Mouse (Mus musculus) erythroblast, embryonic 14.5 days (primary cell): Measurements from ENCODE around the gene Prpf38b. TPM values are rescaled to one million over a fixed set of nuclear protein-coding genes. Genes with fewer than 3 reads are reported as not detected.

Experiments
- H3K27me3 ChIP-seq: 2 replicates; pipeline ENCODE4 v1.6.1; 2012; ENCODE audit warnings: inconsistent platforms; ENCODE audit not compliant: control insufficient read depth
- H3K36me3 ChIP-seq: 2 replicates; pipeline ENCODE4 v1.6.1; 2012; ENCODE audit warnings: mild to moderate bottlenecking, inconsistent platforms; ENCODE audit not compliant: control insufficient read depth
- H3K4me1 ChIP-seq: 2 replicates; pipeline ENCODE4 v1.6.1; 2012; ENCODE audit warnings: inconsistent platforms; ENCODE audit not compliant: control insufficient read depth
- H3K4me3 ChIP-seq: replicated peaks from 2 replicates; pipeline ENCODE3; 2012; ENCODE audit warnings: moderate library complexity, mild to moderate bottlenecking, inconsistent platforms
- H3K9me3 ChIP-seq: 2 replicates; pipeline ENCODE4 v1.6.1; 2012; ENCODE audit warnings: low read length, inconsistent platforms, mixed read lengths; ENCODE audit not compliant: control insufficient read depth
- GATA1 ChIP-seq: IDR thresholded peaks from 2 replicates; pipeline ENCODE4 v1.6.1; 2012; ENCODE audit warnings: low read length, inconsistent platforms, mixed read lengths
- TAL1 ChIP-seq: IDR thresholded peaks from 3 replicates; pipeline ENCODE4 v1.6.1; 2012; ENCODE audit warnings: low read length, inconsistent platforms, mixed read lengths
- polyA plus RNA-seq: library from polyadenylated mRNA; stranded (reverse); fragments of >175 nt; gene quantifications from 2 replicates; pipeline ENCODE4 v1.2.3, GENCODE M21; 2012

Prpf38b gene
- polyA plus RNA-seq, 1 experiment: 6.8 TPM

- Histone ChIP-seq H3K4me1 (no peaks in the 10 kb centered on the region), H3K4me3 (no peak overlapping the region), H3K9me3 (no peaks in the 10 kb centered on the region), H3K27me3 (no peaks in the 10 kb centered on the region), H3K36me3 (no peaks in the 10 kb centered on the region)
- TF ChIP-seq TAL1 (no peak), GATA1 (no peak)
These were observed 54.4 kb downstream of the Prpf38b start for GRCm38 (mm10) chr3:108857124-108857470.

DNA sequence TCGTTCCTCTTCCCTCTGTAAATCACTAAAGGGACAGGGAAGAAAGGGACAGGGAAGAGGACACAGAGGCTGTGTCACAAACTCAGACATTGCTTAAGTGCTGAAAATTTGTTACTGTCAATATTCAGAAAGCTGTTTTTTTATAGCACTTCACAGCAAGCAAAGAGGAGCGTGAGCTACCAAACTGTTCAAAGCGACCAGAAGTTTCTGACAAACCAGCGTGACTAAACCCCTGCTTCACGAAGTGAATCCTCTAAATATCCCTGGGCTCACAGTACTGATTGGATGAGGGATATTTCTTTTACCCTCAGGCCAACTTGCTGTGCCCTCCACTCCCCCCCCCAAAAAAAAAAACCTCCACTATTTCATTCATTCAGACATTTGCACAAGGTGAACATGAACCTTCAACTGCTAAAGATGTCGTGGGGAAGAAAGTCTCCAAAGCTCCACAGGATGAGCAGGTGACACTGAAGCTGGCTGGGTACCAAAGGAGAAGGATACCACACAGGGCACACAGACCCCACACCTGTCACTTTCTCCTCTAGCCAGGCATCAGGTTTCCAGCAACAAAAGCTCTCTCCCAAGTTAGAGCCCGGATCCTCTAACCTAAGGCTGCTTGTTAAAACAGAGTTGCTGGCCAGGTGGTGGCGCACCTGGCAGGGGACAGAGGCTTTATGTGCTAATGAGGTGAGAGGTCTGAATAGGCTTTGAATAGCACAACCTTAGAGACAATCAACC is 55.0 kb downstream of the Prpf38b start:
- H3K27me3 ChIP-seq: no peaks in the 10 kb centered on the region
- no peaks in the 10 kb centered on the region for H3K9me3 ChIP-seq
- no peaks in the 10 kb centered on the region for H3K36me3 ChIP-seq
- H3K4me3 ChIP-seq: no peak overlapping the region
- no peaks in the 10 kb centered on the region for H3K4me1 ChIP-seq
- TF ChIP-seq GATA1: no peak
- TF ChIP-seq TAL1: no peak

DNA sequence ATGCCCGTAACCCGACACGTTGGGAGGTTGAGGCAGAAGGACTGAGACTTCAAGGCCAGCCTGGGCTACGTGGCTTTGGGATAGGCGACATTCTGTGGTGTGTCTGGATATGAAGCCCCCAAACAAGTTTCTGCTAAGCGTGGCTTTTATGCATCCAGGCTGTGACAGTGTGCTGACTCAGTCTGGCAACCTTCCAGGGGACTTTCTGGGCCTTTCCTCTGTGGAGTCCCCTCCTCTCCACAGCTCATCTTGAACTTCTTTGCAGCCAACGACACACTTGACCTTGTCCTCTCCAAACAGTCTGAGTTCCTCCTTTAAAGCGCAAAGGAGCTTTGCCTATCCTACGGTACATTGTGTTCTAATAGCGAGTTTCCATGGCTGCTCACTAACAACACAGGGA is 55.7 kb downstream of the Prpf38b start:
- Histone ChIP-seq H3K27me3 (no peaks in the 10 kb centered on the region), H3K36me3 (no peaks in the 10 kb centered on the region), H3K4me3 (no peak overlapping the region), H3K9me3 (no peaks in the 10 kb centered on the region), H3K4me1 (no peaks in the 10 kb centered on the region)
- no peak for TF ChIP-seq GATA1
- no peak for TF ChIP-seq TAL1

- Histone ChIP-seq H3K9me3 (no peaks in the 10 kb centered on the region), H3K4me1 (no peaks in the 10 kb centered on the region), H3K36me3 (no peaks in the 10 kb centered on the region), H3K4me3 (no peak overlapping the region), H3K27me3 (no peaks in the 10 kb centered on the region)
- TF ChIP-seq TAL1 (no peak), GATA1 (no peak)
These were observed 56.2 kb downstream of the Prpf38b start for GRCm38 (mm10) chr3:108855371-108855770.

- no peaks in the 10 kb centered on the region for H3K36me3 ChIP-seq
- no peaks in the 10 kb centered on the region for H3K27me3 ChIP-seq
- no peaks in the 10 kb centered on the region for H3K9me3 ChIP-seq
- no peak for TF ChIP-seq TAL1
- TF ChIP-seq GATA1: no peak
- no peaks in the 10 kb centered on the region for H3K4me1 ChIP-seq
- H3K4me3 ChIP-seq: no peak overlapping the region
These were observed 58.3 kb downstream of the Prpf38b start for GRCm38 (mm10) chr3:108853266-108853665.

Other genes starting within 250 kb of the Prpf38b start
- 2.1 and 2.9 TPM in 2 replicates for gene Gpsm2, start 189.4 kb downstream of the Prpf38b start, polyA plus RNA-seq
- gene Aknad1, start 172.1 kb downstream of the Prpf38b start, polyA plus RNA-seq: 0.01 and 0.04 TPM in 2 replicates
- 0.14 and 0.74 TPM in 2 replicates for gene Stxbp3, start 71.2 kb downstream of the Prpf38b start, polyA plus RNA-seq
- gene Fndc7, start 21.7 kb downstream of the Prpf38b start, polyA plus RNA-seq: 0.01 TPM in 1 of 2 replicates, not detected in the other
- not detected in 2 replicates for gene Henmt1, start 28.1 kb upstream of the Prpf38b start, polyA plus RNA-seq
- not detected in 2 replicates for gene Gm9857, start 28.7 kb upstream of the Prpf38b start, polyA plus RNA-seq
- 0.01 TPM in 1 of 2 replicates, not detected in the other for gene Fam102b, start 115.9 kb upstream of the Prpf38b start, polyA plus RNA-seq
- not detected in 2 replicates for gene Slc25a54, start 168.7 kb upstream of the Prpf38b start, polyA plus RNA-seq
- gene Slc25a24, start 211.4 kb upstream of the Prpf38b start, polyA plus RNA-seq: 0.03 and 0.05 TPM in 2 replicates